Mouse (Mus musculus): ENCODE data around the gene Carnmt1. TPM values are rescaled to one million over a fixed set of nuclear protein-coding genes. Genes with fewer than 3 reads are reported as not detected.
A peak's percentile ranks its signal among the peaks of the same experiment; 100 is the strongest.

The Carnmt1 gene
- polyA plus RNA-seq, 1 experiment = 49.5 TPM

DNA sequence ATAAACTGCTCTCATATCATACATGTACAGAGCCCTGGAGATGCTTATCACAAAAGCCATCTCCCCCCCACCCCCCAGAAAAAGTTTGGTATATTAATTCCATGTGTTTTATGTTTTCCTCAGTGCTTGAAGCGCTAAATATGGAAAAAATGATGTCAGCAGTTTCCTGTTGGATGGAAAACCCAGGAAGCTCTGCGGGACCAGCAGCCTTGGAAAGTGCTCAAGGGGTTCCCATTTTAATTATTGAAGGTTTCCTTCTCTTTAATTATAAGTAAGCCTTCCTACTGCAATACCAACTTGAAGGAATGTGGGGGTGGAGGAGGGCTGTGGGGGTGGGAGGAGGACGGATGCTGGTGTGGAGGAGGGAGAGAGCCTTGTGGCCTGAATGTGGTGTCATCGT is 29.6 kb upstream of the Carnmt1 start:
- H3K4me1 ChIP-seq (ENCODE audit: control insufficient read depth, insufficient read depth, low read length) = no peaks in the 10 kb centered on the region
- TF ChIP-seq POLR2A (IDR thresholded peaks at IDR 0.05; ENCODE audit: insufficient read depth, low read length) = no peak
- TF ChIP-seq EP300 (IDR thresholded peaks at IDR 0.05; ENCODE audit: insufficient read depth, low read depth, low read length) = no peak
- no peak for TF ChIP-seq CTCF (IDR thresholded peaks at IDR 0.05; ENCODE audit: low read depth, low read length)
- no peak overlapping the region for H3K27ac ChIP-seq (ENCODE audit: insufficient read depth, low read length)
- H3K9ac ChIP-seq (ENCODE audit: low read depth, poor library complexity, severe bottlenecking) = no peak overlapping the region
- H3K36me3 ChIP-seq (ENCODE audit: control insufficient read depth, insufficient read depth, low read length, poor library complexity, severe bottlenecking) = peaks cover 4% of the 10 kb centered on the region; the same call in 1 of the 2 replicates
- H3K4me3 ChIP-seq (ENCODE audit: low read depth, low read length) = no peak overlapping the region
- no peaks in the 10 kb centered on the region for H3K9me3 ChIP-seq (replicated peaks; ENCODE audit: control insufficient read depth, insufficient read depth, low read length, poor library complexity, severe bottlenecking)
- no peaks in the 10 kb centered on the region for H3K27me3 ChIP-seq (ENCODE audit: control insufficient read depth, insufficient read depth, low read length, poor library complexity, severe bottlenecking)

DNA sequence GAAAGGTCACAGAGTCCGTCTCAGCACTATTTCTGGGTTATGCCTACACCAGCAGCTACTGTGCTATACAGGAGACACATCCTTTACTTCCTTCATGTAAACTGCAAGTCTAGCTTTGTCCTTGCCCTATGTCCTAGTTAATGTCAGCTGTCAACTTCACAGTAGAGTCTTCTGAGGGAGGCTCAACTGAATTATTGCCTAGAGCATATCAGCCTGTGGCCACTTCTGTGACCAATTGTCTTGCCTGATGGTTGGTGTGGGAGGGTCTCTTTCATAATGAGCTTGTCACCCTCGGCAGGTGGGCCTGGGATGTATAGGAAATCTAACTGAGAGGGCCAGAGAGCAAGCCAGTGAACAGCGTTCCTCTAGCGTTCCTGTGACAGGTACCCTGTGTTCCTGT is 27.2 kb upstream of the Carnmt1 start:
- no peak overlapping the region for H3K27ac ChIP-seq (ENCODE audit: insufficient read depth, low read length)
- no peaks in the 10 kb centered on the region for H3K4me1 ChIP-seq (ENCODE audit: control insufficient read depth, insufficient read depth, low read length)
- H3K4me3 ChIP-seq (ENCODE audit: low read depth, low read length) = no peak overlapping the region
- no peaks in the 10 kb centered on the region for H3K9me3 ChIP-seq (replicated peaks; ENCODE audit: control insufficient read depth, insufficient read depth, low read length, poor library complexity, severe bottlenecking)
- H3K36me3 ChIP-seq (ENCODE audit: control insufficient read depth, insufficient read depth, low read length, poor library complexity, severe bottlenecking) = peaks cover 4% of the 10 kb centered on the region; the same call in 1 of the 2 replicates
- no peak overlapping the region for H3K9ac ChIP-seq (ENCODE audit: low read depth, poor library complexity, severe bottlenecking)
- TF ChIP-seq EP300 (IDR thresholded peaks at IDR 0.05; ENCODE audit: insufficient read depth, low read depth, low read length) (no peak), POLR2A (IDR thresholded peaks at IDR 0.05; ENCODE audit: insufficient read depth, low read length) (no peak), CTCF (IDR thresholded peaks at IDR 0.05; ENCODE audit: low read depth, low read length) (no peak)
- no peaks in the 10 kb centered on the region for H3K27me3 ChIP-seq (ENCODE audit: control insufficient read depth, insufficient read depth, low read length, poor library complexity, severe bottlenecking)

DNA sequence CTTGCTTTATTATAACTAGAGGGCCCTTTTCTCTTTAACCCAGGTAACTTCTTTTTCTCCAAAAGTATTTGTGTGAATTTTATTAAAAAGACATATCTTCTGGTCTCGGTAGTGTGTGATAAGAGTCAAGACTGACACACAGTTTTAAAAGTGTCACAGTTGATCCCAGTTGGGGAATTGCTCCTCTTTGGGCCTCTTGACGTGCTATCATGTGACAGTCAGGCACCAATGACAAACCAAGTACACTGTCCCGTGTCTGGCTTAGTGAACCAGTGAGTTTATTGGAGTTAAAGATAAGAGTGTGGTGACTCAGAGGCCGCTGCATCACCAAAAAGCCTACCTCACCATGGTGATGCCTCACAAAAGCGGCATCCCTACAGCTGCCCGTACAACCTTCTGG is 26.5 kb upstream of the Carnmt1 start:
- no peak overlapping the region for H3K9ac ChIP-seq (ENCODE audit: low read depth, poor library complexity, severe bottlenecking)
- no peaks in the 10 kb centered on the region for H3K9me3 ChIP-seq (replicated peaks; ENCODE audit: control insufficient read depth, insufficient read depth, low read length, poor library complexity, severe bottlenecking)
- H3K27ac ChIP-seq (ENCODE audit: insufficient read depth, low read length) = no peak overlapping the region
- TF ChIP-seq POLR2A (IDR thresholded peaks at IDR 0.05; ENCODE audit: insufficient read depth, low read length) (no peak), EP300 (IDR thresholded peaks at IDR 0.05; ENCODE audit: insufficient read depth, low read depth, low read length) (no peak), CTCF (IDR thresholded peaks at IDR 0.05; ENCODE audit: low read depth, low read length) (no peak)
- H3K4me1 ChIP-seq (ENCODE audit: control insufficient read depth, insufficient read depth, low read length) = no peaks in the 10 kb centered on the region
- peaks cover 4% of the 10 kb centered on the region; the same call in 1 of the 2 replicates for H3K36me3 ChIP-seq (ENCODE audit: control insufficient read depth, insufficient read depth, low read length, poor library complexity, severe bottlenecking)
- H3K4me3 ChIP-seq (ENCODE audit: low read depth, low read length) = no peak overlapping the region
- H3K27me3 ChIP-seq (ENCODE audit: control insufficient read depth, insufficient read depth, low read length, poor library complexity, severe bottlenecking) = no peaks in the 10 kb centered on the region

DNA sequence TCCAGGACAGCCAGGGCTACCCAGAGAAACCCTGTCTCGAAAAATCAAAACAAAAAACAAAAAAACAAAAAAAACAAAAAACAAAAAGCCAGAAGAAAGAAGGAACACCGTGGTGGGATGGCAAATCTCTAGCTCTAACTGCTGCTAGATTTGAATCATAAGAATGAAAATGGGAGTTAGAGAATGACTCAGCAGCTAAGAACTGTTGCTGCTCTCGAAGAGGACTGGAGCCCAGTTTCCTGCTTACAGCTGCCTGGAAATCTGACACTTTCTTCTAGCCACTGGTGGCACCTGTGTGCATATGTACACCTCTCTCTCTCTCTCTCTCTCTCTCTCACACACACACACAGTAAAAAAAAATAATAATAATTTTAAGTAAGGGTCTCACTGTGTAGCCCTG is 24.2 kb upstream of the Carnmt1 start:
- TF ChIP-seq EP300 (IDR thresholded peaks at IDR 0.05; ENCODE audit: insufficient read depth, low read depth, low read length) (no peak), POLR2A (IDR thresholded peaks at IDR 0.05; ENCODE audit: insufficient read depth, low read length) (no peak), CTCF (IDR thresholded peaks at IDR 0.05; ENCODE audit: low read depth, low read length) (no peak)
- H3K9ac ChIP-seq (ENCODE audit: low read depth, poor library complexity, severe bottlenecking) = no peak overlapping the region
- no peaks in the 10 kb centered on the region for H3K9me3 ChIP-seq (replicated peaks; ENCODE audit: control insufficient read depth, insufficient read depth, low read length, poor library complexity, severe bottlenecking)
- H3K4me3 ChIP-seq (ENCODE audit: low read depth, low read length) = no peak overlapping the region
- 0 out of 2 replicates have a peak overlapping the region, but pooled peaks have one; percentile 25 for H3K27ac ChIP-seq (ENCODE audit: insufficient read depth, low read length)
- H3K4me1 ChIP-seq (ENCODE audit: control insufficient read depth, insufficient read depth, low read length) = no peaks in the 10 kb centered on the region
- no peaks in the 10 kb centered on the region for H3K27me3 ChIP-seq (ENCODE audit: control insufficient read depth, insufficient read depth, low read length, poor library complexity, severe bottlenecking)
- peaks cover 4% of the 10 kb centered on the region; the same call in 1 of the 2 replicates for H3K36me3 ChIP-seq (ENCODE audit: control insufficient read depth, insufficient read depth, low read length, poor library complexity, severe bottlenecking)

DNA sequence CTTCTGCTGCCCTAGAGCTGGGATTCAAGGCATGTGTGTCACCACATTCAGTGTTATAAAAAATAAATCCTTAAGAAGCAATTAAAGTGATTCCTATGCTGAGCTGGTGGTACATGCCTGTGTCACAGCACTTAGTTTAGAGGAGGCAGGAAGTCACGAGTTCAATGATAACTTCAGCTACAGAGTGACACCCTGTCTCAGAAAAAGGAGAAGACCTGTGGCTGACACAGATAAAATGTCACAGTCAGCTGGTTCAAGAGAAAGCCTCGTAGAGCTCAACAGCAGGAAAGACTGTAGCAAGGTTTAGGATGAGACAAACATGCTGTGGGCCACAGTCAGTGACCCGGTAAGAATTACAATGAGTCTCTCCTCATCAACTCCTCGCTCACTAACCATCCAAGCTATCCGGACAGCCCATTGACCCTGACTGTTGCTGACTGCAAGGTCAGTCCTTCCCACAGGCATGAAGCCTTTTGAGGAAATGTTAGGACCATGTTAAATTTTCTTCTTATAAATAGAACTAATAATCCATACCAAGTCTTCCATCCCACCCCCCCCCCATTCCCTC is 23.6 kb upstream of the Carnmt1 start:
- H3K9ac ChIP-seq (ENCODE audit: low read depth, poor library complexity, severe bottlenecking) = no peak overlapping the region
- TF ChIP-seq EP300 (IDR thresholded peaks at IDR 0.05; ENCODE audit: insufficient read depth, low read depth, low read length) = no peak
- no peak for TF ChIP-seq POLR2A (IDR thresholded peaks at IDR 0.05; ENCODE audit: insufficient read depth, low read length)
- no peak for TF ChIP-seq CTCF (IDR thresholded peaks at IDR 0.05; ENCODE audit: low read depth, low read length)
- H3K9me3 ChIP-seq (replicated peaks; ENCODE audit: control insufficient read depth, insufficient read depth, low read length, poor library complexity, severe bottlenecking) = no peaks in the 10 kb centered on the region

DNA sequence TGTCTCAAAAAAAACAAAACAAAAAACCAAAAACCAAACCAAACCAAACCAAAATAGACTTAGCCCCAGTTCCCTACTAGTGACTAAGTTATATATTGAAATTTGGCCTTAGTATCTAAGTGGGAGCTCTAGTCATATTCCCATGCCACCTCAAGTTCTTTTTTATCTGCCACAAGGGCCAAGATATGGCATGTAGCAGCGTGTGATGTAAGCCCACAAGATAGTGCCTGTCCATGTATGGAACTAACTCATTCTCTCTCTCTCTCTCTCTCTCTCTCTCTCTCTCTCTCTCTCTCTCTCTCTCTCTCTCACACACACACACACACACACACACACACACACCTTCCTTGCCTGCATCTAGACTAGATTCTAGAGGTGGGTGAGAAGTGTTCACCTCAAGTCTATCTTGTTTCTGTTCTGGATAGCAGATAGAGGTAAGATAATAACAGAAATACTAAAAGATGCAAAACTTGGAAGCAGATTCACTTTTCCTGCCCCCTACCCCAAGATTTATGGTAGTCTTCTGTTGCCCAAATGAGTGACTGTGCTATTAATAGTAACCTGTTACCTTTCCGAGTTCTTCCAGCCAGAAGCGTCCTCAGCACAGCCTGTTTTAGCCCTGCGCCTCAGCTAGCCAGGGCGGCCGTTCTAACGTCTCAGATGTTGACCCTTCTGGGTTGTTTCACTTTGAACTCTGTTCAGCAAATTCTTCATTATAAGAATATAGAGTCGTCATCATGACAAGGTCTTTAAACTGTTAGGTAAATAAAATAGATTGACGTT is 22.6 kb upstream of the Carnmt1 start:
- Histone ChIP-seq H3K4me3 (ENCODE audit: low read depth, low read length) (no peak overlapping the region), H3K4me1 (ENCODE audit: control insufficient read depth, insufficient read depth, low read length) (no peaks in the 10 kb centered on the region), H3K9ac (ENCODE audit: low read depth, poor library complexity, severe bottlenecking) (no peak overlapping the region), H3K36me3 (ENCODE audit: control insufficient read depth, insufficient read depth, low read length, poor library complexity, severe bottlenecking) (peaks cover 4% of the 10 kb centered on the region; the same call in 1 of the 2 replicates), H3K27ac (ENCODE audit: insufficient read depth, low read length) (no peak overlapping the region), H3K27me3 (ENCODE audit: control insufficient read depth, insufficient read depth, low read length, poor library complexity, severe bottlenecking) (no peaks in the 10 kb centered on the region), H3K9me3 (replicated peaks; ENCODE audit: control insufficient read depth, insufficient read depth, low read length, poor library complexity, severe bottlenecking) (no peaks in the 10 kb centered on the region)
- TF ChIP-seq EP300 (IDR thresholded peaks at IDR 0.05; ENCODE audit: insufficient read depth, low read depth, low read length) (no peak), POLR2A (IDR thresholded peaks at IDR 0.05; ENCODE audit: insufficient read depth, low read length) (no peak), CTCF (IDR thresholded peaks at IDR 0.05; ENCODE audit: low read depth, low read length) (no peak)

More for the DNA sequence above, 23.6 kb upstream of the Carnmt1 start:
- no peaks in the 10 kb centered on the region for H3K27me3 ChIP-seq (ENCODE audit: control insufficient read depth, insufficient read depth, low read length, poor library complexity, severe bottlenecking)
- peaks cover 4% of the 10 kb centered on the region; the same call in 1 of the 2 replicates for H3K36me3 ChIP-seq (ENCODE audit: control insufficient read depth, insufficient read depth, low read length, poor library complexity, severe bottlenecking)
- no peaks in the 10 kb centered on the region for H3K4me1 ChIP-seq (ENCODE audit: control insufficient read depth, insufficient read depth, low read length)
- no peak overlapping the region for H3K4me3 ChIP-seq (ENCODE audit: low read depth, low read length)
- no peak overlapping the region for H3K27ac ChIP-seq (ENCODE audit: insufficient read depth, low read length)

Data from ES-Bruce4 (cell line).